Mouse (Mus musculus): ENCODE data around the gene Fabp1. TPM values are rescaled to one million over a fixed set of nuclear protein-coding genes. Genes with fewer than 3 reads are reported as not detected.

Gene Fabp1
- polyA plus RNA-seq, 1 experiment from 2014 or later, result not detected

GRCm38 (mm10) chr6:71250951-71251350 is 51.3 kb downstream of the Fabp1 start:
- Histone ChIP-seq H3K9me3 (ENCODE audit: control insufficient read depth, low read length) (no peaks in the 10 kb centered on the region), H3K27me3 (replicated peaks; ENCODE audit: control insufficient read depth, insufficient read depth, low read length) (no peaks in the 10 kb centered on the region), H3K4me2 (ENCODE audit: low read length) (no peak overlapping the region), H3K4me3 (replicated peaks; ENCODE audit: low read length) (no peak overlapping the region), H3K4me1 (replicated peaks; ENCODE audit: control insufficient read depth, insufficient read depth, low read length) (no peaks in the 10 kb centered on the region), H3K36me3 (ENCODE audit: control insufficient read depth, insufficient read depth) (no peaks in the 10 kb centered on the region), H3K27ac (ENCODE audit: low read length) (no peak overlapping the region), H3K9ac (replicated peaks; ENCODE audit: low read depth, low read length) (no peak overlapping the region)
- 86% methylated on average over 8 of the region's 8 CpGs for WGBS
- no peak for ATAC-seq

- Histone ChIP-seq H3K9ac (replicated peaks; ENCODE audit: low read depth, low read length) (no peak overlapping the region), H3K27ac (ENCODE audit: low read length) (no peak overlapping the region), H3K36me3 (ENCODE audit: control insufficient read depth, insufficient read depth) (no peaks in the 10 kb centered on the region), H3K9me3 (ENCODE audit: control insufficient read depth, low read length) (no peaks in the 10 kb centered on the region), H3K4me2 (ENCODE audit: low read length) (no peak overlapping the region), H3K27me3 (replicated peaks; ENCODE audit: control insufficient read depth, insufficient read depth, low read length) (no peaks in the 10 kb centered on the region), H3K4me1 (replicated peaks; ENCODE audit: control insufficient read depth, insufficient read depth, low read length) (no peaks in the 10 kb centered on the region), H3K4me3 (replicated peaks; ENCODE audit: low read length) (no peak overlapping the region)
- WGBS, result 93% methylated on average over 6 of the region's 6 CpGs
- no peak for ATAC-seq
Measured at GRCm38 (mm10) chr6:71254456-71254855, 54.8 kb downstream of the Fabp1 start.

Other genes starting within 250 kb of the Fabp1 start
- not detected in 2 replicates for gene Foxi3, start 243.3 kb upstream of the Fabp1 start, polyA plus RNA-seq (2015; fragmentation: Nextera tagmentation; extraction: Ambion mirVana)
- gene Thnsl2, start 55.4 kb upstream of the Fabp1 start, polyA plus RNA-seq (2015; fragmentation: Nextera tagmentation; extraction: Ambion mirVana), result 3.2 and 3.3 TPM in 2 replicates
- 18.5 and 19.0 TPM in 2 replicates for gene Krcc1, start 71.8 kb downstream of the Fabp1 start, polyA plus RNA-seq (2015; fragmentation: Nextera tagmentation; extraction: Ambion mirVana)
- 0.07 and 0.25 TPM in 2 replicates for gene Smyd1, start 122.4 kb downstream of the Fabp1 start, polyA plus RNA-seq (2015; fragmentation: Nextera tagmentation; extraction: Ambion mirVana)
- not detected in 2 replicates for gene Cd8b1, start 123.0 kb downstream of the Fabp1 start, polyA plus RNA-seq (2015; fragmentation: Nextera tagmentation; extraction: Ambion mirVana)
- gene Cd8a, start 173.6 kb downstream of the Fabp1 start, polyA plus RNA-seq (2015; fragmentation: Nextera tagmentation; extraction: Ambion mirVana), result not detected in 2 replicates
- gene Rmnd5a, start 240.8 kb downstream of the Fabp1 start, polyA plus RNA-seq (2015; fragmentation: Nextera tagmentation; extraction: Ambion mirVana), result 8.4 and 9.4 TPM in 2 replicates